Mouse (Mus musculus) embryo, embryonic 10 days (tissue): ENCODE measurements at regions not wholly inside any gene's neighbourhood (a gene's known extent, or its start where the extent isn't known, plus 50 kb on each side); places are given as distances from the start of the nearest gene placed in this dataset.

Source experiments
- DNase-seq: peaks from one replicate; pipeline ENCODE4 v3.0.0-alpha.2; 2015; ENCODE audit warnings: low spot score

DNA sequence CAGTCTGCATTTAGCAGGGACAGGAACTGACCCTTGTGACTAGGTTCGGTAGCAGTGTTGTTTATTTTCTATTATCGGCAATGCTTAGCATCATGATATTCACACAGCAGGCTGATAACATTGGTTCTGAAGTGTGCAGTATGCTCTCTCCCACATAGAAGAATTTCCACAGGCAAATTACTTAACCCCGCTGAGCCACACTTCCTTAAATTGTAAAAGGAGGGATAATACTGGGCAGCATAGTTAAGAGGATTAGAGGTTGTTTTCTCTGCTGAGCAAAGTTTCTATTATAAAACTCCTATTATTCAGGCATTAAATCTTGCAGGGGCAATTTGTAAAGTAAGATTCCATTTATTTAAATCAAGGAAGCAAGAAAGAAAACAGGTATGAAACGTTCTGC lies 489.4 kb upstream of the Arpp21 start:
- no peak for DNase-seq

DNA sequence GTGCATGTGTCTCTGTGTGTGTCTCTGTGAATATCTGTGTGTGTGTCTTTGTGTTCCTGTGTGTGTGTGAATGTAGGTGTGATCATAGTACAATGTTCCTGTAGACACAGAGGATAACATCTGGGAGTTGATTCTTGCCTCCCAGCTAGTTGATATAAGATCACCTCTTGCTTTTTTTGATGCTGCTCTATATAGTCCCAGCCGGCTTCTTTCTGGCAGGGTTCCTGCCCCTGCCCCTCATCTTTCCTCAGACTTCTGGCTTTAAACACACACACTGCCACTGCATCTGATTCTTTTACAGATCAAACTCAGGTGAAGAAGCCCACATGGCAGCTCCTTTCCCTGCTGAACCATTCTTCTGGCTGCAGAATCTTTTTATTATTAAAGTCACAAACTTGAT lies 487.6 kb upstream of the Arpp21 start:
- no peak for DNase-seq

DNA sequence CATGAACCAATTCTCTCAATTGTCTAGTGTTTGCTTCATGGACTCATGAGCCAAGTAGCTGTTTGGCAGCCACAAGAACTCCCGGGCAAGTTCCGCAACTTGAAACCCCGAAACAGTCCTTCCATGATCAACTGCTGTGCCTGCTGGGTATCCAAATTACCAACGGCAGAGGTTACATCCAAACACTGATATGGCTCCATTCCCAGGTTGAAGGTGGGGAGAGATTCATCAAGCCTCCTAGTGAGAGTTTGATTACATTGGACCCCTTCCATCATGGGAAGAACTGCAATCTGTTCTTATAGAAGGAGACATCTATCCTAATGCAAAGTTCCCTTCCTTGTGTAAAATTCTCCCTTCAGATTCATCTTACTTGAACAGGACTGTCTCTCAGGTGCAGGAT lies 486.8 kb upstream of the Arpp21 start:
- DNase-seq: no peak

DNA sequence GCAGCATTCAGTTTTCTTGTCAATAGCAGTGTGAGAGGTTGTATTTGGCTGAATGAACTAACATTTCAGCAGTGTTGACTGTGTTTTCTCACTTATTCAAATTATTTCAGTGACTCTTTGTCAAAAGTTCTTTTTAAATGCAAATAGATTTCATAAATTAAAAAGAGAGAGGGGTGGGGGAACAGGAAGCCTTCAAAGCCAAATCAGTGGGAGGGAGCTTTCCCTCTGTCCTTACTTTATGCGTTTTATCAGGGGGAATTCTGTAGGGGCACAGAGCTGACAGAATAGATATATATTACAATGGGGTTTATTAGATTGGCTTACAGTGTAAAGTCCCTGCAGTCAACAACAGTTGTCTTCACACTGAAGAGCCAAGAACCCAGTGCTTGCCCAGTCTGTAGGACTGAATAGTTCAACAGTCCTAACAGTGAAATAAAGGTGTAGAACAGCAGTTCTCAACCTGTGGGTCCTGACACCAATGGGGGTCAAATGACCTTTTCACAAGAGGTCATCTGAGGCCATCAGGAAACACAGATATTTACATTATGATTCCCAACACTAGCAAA lies 479.5 kb upstream of the Arpp21 start:
- no peak for DNase-seq

DNA sequence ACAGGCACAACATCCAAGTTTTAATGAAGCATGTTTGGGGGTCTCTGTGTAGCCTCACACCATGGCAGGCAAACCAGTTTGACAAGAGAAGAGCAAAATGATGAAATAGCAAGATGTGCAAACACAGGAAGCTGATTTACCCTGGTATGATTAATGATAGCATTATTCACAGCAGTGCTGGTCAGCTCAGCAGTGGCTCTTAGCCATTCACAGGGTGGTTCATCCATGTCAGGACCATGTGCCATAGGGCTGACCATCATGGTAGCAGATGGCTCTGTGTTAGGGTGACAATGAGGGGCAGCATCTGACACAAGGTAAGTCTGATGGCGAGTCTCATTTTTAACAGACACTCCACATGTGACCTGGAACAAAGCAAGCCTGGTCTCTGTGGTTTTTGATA lies 443.1 kb upstream of the Arpp21 start:
- DNase-seq: no peak

DNA sequence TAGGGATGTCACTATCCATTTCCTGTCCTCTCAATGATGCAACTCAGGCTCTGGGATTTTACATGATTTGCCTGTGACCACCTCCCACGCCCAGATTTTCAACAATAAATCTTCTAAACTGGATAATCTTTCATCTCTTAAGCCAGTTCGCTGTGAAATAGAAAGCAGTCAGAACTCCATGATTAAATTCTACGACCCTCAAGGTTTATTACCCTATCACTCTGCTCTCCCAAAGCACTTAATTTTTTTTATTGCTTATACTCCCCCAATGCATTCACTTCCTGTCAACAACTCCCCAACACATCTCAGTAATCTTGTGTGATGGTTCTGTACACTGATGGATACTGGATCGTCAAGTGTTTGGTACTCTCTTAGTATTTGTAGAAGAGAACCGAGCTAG lies 439.5 kb upstream of the Arpp21 start:
- no peak for DNase-seq
